In the genomic region with DNA sequence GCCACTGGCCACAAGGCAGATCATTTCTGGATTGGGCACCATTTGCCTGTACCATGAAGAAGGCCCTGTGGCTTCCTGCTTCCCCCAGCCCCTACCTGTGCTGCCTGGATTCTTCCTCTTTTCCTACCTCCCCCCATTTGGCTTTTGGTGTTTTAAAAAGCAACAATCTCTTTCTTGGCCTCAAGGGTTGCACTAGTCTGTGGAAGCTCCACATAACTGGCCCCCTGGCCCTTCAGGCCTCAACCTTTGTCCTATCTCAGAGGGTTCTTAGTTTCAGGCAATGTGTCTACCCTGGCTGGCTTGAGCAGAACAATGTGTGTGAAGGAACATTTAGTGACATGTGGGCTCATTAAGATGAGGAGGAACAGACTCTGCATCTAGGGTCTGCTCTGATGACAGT, we compare ENCODE assay signal across 8 mouse cellular contexts. TPM values are rescaled to one million over a fixed set of nuclear protein-coding genes. Genes with fewer than 3 reads are reported as not detected.
DNase-seq lines count a peak whose midpoint lies in the region; ATAC-seq and TF ChIP-seq lines count a peak whose summit lies in the region.

A gene (minus strand): TSS at position 101 of the 400 bp plus-strand sequence.

- peaks cover 16% of the 10 kb centered on the region for H3K4me1 ChIP-seq in cerebellum, adult 2 months (ENCODE audit: control insufficient read depth, insufficient read depth, low read length)
- 0 out of 2 replicates have a peak, but pooled peaks cover 2% of the 10 kb centered on the region for H3K4me1 ChIP-seq in neural tube, embryonic 11.5 days (ENCODE audit: control insufficient read depth, insufficient read depth, low read length)
- H3K4me1 ChIP-seq in midbrain, postnatal 0 days (ENCODE audit: insufficient read depth, low read length): peaks cover 14% of the 10 kb centered on the region

- H3K27ac ChIP-seq in cerebellum, adult 2 months (ENCODE audit: insufficient read depth, low read length): no peak within 1 kb of the TSS
- no peak within 1 kb of the TSS for H3K27ac ChIP-seq in neural tube, embryonic 11.5 days (ENCODE audit: low read depth, low read length)
- no peak within 1 kb of the TSS for H3K27ac ChIP-seq in midbrain, postnatal 0 days (ENCODE audit: low read depth, low read length)

- peak within 1 kb of the TSS; percentile 63 for H3K4me3 ChIP-seq in cerebellum, adult 2 months (replicated peaks; ENCODE audit: insufficient read depth, low read depth, low read length)
- peak within 1 kb of the TSS; percentile 83 for H3K4me3 ChIP-seq in neural tube, embryonic 11.5 days (ENCODE audit: low read depth, low read length)
- H3K4me3 ChIP-seq in midbrain, postnatal 0 days (ENCODE audit: low read depth, low read length): peak within 1 kb of the TSS; percentile 98

- H3K4me2 ChIP-seq in neural tube, embryonic 11.5 days (ENCODE audit: low read depth): peak within 1 kb of the TSS; percentile 93
- peak within 1 kb of the TSS; percentile 87 for H3K4me2 ChIP-seq in midbrain, postnatal 0 days (ENCODE audit: low read depth, low read length, poor library complexity, severe bottlenecking)

- H3K36me3 ChIP-seq in neural tube, embryonic 11.5 days (ENCODE audit: control insufficient read depth, insufficient read depth, low read length): no peaks in the 10 kb centered on the region
- no peaks in the 10 kb centered on the region for H3K36me3 ChIP-seq in midbrain, postnatal 0 days (ENCODE audit: insufficient read depth, low read length)

- no peaks in the 10 kb centered on the region for H3K9me3 ChIP-seq in neural tube, embryonic 11.5 days (ENCODE audit: control insufficient read depth, low read length)
- no peaks in the 10 kb centered on the region for H3K9me3 ChIP-seq in midbrain, postnatal 0 days (ENCODE audit: low read length)

- H3K9ac ChIP-seq in neural tube, embryonic 11.5 days (ENCODE audit: low read length): no peak within 1 kb of the TSS; the same call in 1 of the 2 replicates
- peak within 1 kb of the TSS; percentile 93; the same call in 1 of the 2 replicates for H3K9ac ChIP-seq in midbrain, postnatal 0 days (replicated peaks; ENCODE audit: low read length, poor library complexity, severe bottlenecking)

- no peak for TF ChIP-seq CTCF in cerebellum, adult 2 months (IDR thresholded peaks at IDR 0.05; ENCODE audit: borderline replicate concordance, insufficient read depth, low read depth, low read length)
- no peak for TF ChIP-seq CTCF in midbrain, postnatal 0 days (IDR thresholded peaks at IDR 0.05)

- ATAC-seq in neural tube, embryonic 11.5 days (ENCODE audit: insufficient read depth, low FRiP score, low TSS enrichment): no peak
- no peak for ATAC-seq in midbrain, postnatal 0 days (ENCODE audit: low FRiP score)

- no peak for TF ChIP-seq POLR2A in cerebellum, adult 2 months (IDR thresholded peaks at IDR 0.05; ENCODE audit: borderline replicate concordance, insufficient read depth, low read length)

- no peaks in the 10 kb centered on the region for H3K27me3 ChIP-seq in cerebellum, adult 2 months (ENCODE audit: control insufficient read depth, insufficient read depth, low read length)
- no peaks in the 10 kb centered on the region for H3K27me3 ChIP-seq in neural tube, embryonic 11.5 days (ENCODE audit: control insufficient read depth, insufficient read depth, low read length)
- no peaks in the 10 kb centered on the region for H3K27me3 ChIP-seq in midbrain, postnatal 0 days (ENCODE audit: insufficient read depth, low read length)

- no peak for DNase-seq in cerebellum, adult 2 months
- DNase-seq in cerebellum, adult 18-20 months: no peak
- no peak for DNase-seq in neural tube, embryonic 11.5 days (ENCODE audit: low spot score)
- DNase-seq in neural tube, embryonic 10.5 days (ENCODE audit: extremely low spot score, low spot score): no peak
- no peak for DNase-seq in layer of hippocampus, postnatal 10 days (ENCODE audit: low spot score in 2 of 2)
- no peak for DNase-seq in midbrain, postnatal 0 days (ENCODE audit: low spot score)
- DNase-seq in frontal cortex, postnatal 14 days (ENCODE audit: low spot score in 2 of 2): no peak
- DNase-seq in embryo, embryonic 10.5 days (ENCODE audit: low spot score): no peak

RNA-seq across cellular contexts. Expression of the gene that starts here (rescaled TPM):
- 41.0 and 43.5 TPM in 2 replicates for polyA plus RNA-seq in cerebellum, adult 2 months (2012; rRNA removed)
- 12.2 and 13.3 TPM in 2 replicates for polyA plus RNA-seq in neural tube, embryonic 11.5 days (2014; fragmentation: Nextera tagmentation; extraction: Ambion mirVana)
- total RNA-seq in layer of hippocampus, postnatal 10 days (2021): 10 to 100 TPM; 41.6 to 42.9 TPM
- total RNA-seq in midbrain, postnatal 0 days (2014; rRNA removed): 49.7 and 53.4 TPM in 2 replicates
- polyA plus RNA-seq in midbrain, postnatal 0 days (2015; fragmentation: Nextera tagmentation; extraction: Ambion mirVana): 38.5 and 41.8 TPM in 2 replicates
